Mouse (Mus musculus) heart, embryonic 10.5 days (tissue): Measurements from ENCODE around the gene Hectd4. TPM values are rescaled to one million over a fixed set of nuclear protein-coding genes. Genes with fewer than 3 reads are reported as not detected.
"Not testable (repeated sequence)": the region's sequence is repeated elsewhere in the genome, so short reads cannot be mapped to it uniquely, and the experiment has no call there.

Experiments used
- DNase-seq: peaks from one replicate; pipeline ENCODE4 v3.0.0-alpha.2; 2017; ENCODE audit warnings: low spot score
- H3K27ac ChIP-seq: fragments of 300-500 bp; sonication (generic); 2 replicates; pipeline ENCODE4 v1.5.1; 2016; ENCODE audit warnings: mild to moderate bottlenecking
- H3K27me3 ChIP-seq: fragments of 300-500 bp; sonication (generic); 2 replicates; pipeline ENCODE4 v1.6.1; 2016; ENCODE audit warnings: mild to moderate bottlenecking; ENCODE audit not compliant: poor library complexity, insufficient read depth, severe bottlenecking
- H3K36me3 ChIP-seq: fragments of 300-500 bp; sonication (generic); 2 replicates; pipeline ENCODE4 v1.6.1; 2016; ENCODE audit warnings: mild to moderate bottlenecking, moderate library complexity
- H3K4me1 ChIP-seq: fragments of 300-500 bp; sonication (generic); 2 replicates; pipeline ENCODE4 v1.6.1; 2016; ENCODE audit warnings: mild to moderate bottlenecking
- H3K4me3 ChIP-seq: fragments of 300-500 bp; sonication (generic); 2 replicates; pipeline ENCODE4 v1.5.1; 2016; ENCODE audit warnings: mild to moderate bottlenecking, moderate library complexity
- H3K9me3 ChIP-seq: fragments of 300-500 bp; sonication (generic); 2 replicates; pipeline ENCODE4 v1.6.1; 2016; ENCODE audit warnings: mild to moderate bottlenecking, moderate library complexity
- WGBS: fragments of 180-500 bp; shearing (Covaris S2); methylation state at CpG from one replicate; pipeline ENCODE4 v1.1.7; 2016; 5-methylcytosine and 5-hydroxymethylcytosine counted together
- polyA plus RNA-seq: library from polyadenylated mRNA; unstranded; fragments of >200 nt; fragmentation: Nextera tagmentation; extraction: Ambion mirVana; gene quantifications from 2 replicates; pipeline ENCODE4 v1.2.1, GENCODE M21; 2016

The Hectd4 gene
- polyA plus RNA-seq, 1 experiment from 2014 or later, result 4.8 TPM

GRCm38 (mm10) chr5:121212108-121212507 is 7.9 kb upstream of the Hectd4 start:
- no peak for DNase-seq
- no peaks in the 10 kb centered on the region for H3K27me3 ChIP-seq
- H3K27ac ChIP-seq, result no peak overlapping the region
- H3K36me3 ChIP-seq, result peaks cover 59% of the 10 kb centered on the region
- 89% methylated on average over 6 of the region's 6 CpGs for WGBS
- H3K4me3 ChIP-seq, result no peak overlapping the region
- peaks cover 10% of the 10 kb centered on the region; the same call in 1 of the 2 replicates for H3K4me1 ChIP-seq
- H3K9me3 ChIP-seq, result no peaks in the 10 kb centered on the region

DNA sequence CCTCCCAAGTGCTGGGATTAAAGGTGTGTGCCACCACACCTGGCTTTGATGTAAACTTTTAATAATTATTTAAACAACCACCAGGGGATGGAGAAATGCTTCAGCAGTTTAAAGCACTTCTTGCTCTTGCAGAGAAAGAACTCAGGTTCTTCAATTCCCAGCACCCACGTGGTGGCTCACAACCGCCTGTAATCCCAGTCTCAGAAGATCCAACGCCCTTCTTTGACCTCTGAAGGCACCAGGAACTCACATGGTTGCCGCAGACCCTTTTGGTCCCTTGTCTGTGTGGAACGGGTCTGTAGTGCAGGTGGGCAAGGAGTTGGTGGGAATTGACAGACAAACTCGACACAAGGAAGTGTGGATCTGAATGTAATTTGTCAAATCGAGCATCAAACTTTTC is 5.3 kb upstream of the Hectd4 start:
- WGBS, result 53% methylated on average over 7 of the region's 7 CpGs

DNA sequence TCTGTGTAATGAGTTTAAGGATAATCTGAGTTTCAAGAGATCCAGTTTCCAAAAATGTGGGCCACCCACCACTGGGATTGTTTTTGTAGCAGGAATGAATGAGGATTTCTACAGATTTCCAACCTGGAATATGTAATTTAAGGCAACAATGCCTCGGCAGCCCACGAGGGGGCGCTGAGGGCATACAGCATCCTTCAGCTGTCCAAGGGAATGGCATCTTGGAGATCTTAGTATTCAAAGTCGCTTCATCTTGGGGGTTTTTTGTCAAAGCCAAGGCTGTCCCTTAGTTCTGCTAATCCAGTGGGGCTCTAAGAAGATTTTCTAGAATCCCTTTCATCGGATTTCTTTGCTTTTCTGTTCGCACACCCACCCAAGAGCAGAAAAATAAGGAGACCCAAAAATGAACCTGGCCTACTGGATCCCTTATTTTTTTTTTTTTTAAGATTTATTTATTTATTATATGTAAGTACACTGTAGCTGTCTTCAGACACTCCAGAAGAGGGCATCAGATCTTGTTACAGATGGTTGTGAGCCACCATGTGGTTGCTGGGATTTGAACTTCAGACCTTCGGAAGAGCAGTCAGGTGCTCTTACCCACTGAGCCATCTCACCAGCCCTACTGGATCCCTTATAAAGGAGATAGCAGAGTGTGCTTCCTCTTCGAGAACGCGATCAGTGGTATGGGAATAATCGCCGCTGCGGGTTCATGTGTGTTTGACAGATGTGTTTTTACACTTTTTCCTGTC is 4.5 kb upstream of the Hectd4 start:
- Histone ChIP-seq H3K4me3 (no peak overlapping the region), H3K36me3 (peaks cover 26% of the 10 kb centered on the region), H3K9me3 (no peaks in the 10 kb centered on the region), H3K27me3 (no peaks in the 10 kb centered on the region), H3K4me1 (peaks cover 8% of the 10 kb centered on the region; the same call in 1 of the 2 replicates), H3K27ac (no peak overlapping the region)
- 46% methylated on average over 13 of the region's 13 CpGs for WGBS
- peak; percentile 81 for DNase-seq

More for the DNA sequence above, 5.3 kb upstream of the Hectd4 start:
- DNase-seq, result no peak
- Histone ChIP-seq H3K9me3 (no peaks in the 10 kb centered on the region), H3K4me1 (peaks cover 5% of the 10 kb centered on the region; the same call in 1 of the 2 replicates), H3K27me3 (no peaks in the 10 kb centered on the region), H3K4me3 (no peak overlapping the region), H3K36me3 (peaks cover 33% of the 10 kb centered on the region), H3K27ac (no peak overlapping the region)

GRCm38 (mm10) chr5:121216126-121216446 is 3.9 kb upstream of the Hectd4 start:
- Histone ChIP-seq H3K27me3 (no peaks in the 10 kb centered on the region), H3K27ac (no peak overlapping the region), H3K4me3 (no peak overlapping the region), H3K9me3 (no peaks in the 10 kb centered on the region), H3K36me3 (peaks cover 20% of the 10 kb centered on the region), H3K4me1 (peaks cover 10% of the 10 kb centered on the region)
- peak; percentile 77 for DNase-seq
- WGBS, result 52% methylated on average over 12 of the region's 12 CpGs

- H3K27me3 ChIP-seq, H3K4me3 ChIP-seq, H3K9me3 ChIP-seq, H3K27ac ChIP-seq, DNase-seq: not testable (repeated sequence)
- Histone ChIP-seq H3K4me1 (peaks cover 15% of the 10 kb centered on the region), H3K36me3 (peaks cover 14% of the 10 kb centered on the region)
- WGBS, result 84% methylated on average over 9 of the region's 9 CpGs
Observed at GRCm38 (mm10) chr5:121216584-121217312, 3.3 kb upstream of the Hectd4 start.

GRCm38 (mm10) chr5:121217313-121217634 is 2.7 kb upstream of the Hectd4 start:
- H3K27ac ChIP-seq, result no peak overlapping the region
- peaks cover 9% of the 10 kb centered on the region for H3K36me3 ChIP-seq
- H3K27me3 ChIP-seq, result no peaks in the 10 kb centered on the region
- no peak for DNase-seq
- 78% methylated on average over 2 of the region's 2 CpGs for WGBS
- H3K4me3 ChIP-seq, result no peak overlapping the region
- H3K4me1 ChIP-seq, result peaks cover 15% of the 10 kb centered on the region
- no peaks in the 10 kb centered on the region for H3K9me3 ChIP-seq

- Histone ChIP-seq H3K27ac (no peak overlapping the region), H3K4me3 (no peak overlapping the region), H3K4me1 (peaks cover 15% of the 10 kb centered on the region), H3K36me3 (no peaks in the 10 kb centered on the region), H3K9me3 (no peaks in the 10 kb centered on the region), H3K27me3 (no peaks in the 10 kb centered on the region)
- WGBS, result 86% methylated on average over 1 of the region's 1 CpGs
- DNase-seq, result no peak
Observed at GRCm38 (mm10) chr5:121219190-121219589, 829 bp upstream of the Hectd4 start.

DNA sequence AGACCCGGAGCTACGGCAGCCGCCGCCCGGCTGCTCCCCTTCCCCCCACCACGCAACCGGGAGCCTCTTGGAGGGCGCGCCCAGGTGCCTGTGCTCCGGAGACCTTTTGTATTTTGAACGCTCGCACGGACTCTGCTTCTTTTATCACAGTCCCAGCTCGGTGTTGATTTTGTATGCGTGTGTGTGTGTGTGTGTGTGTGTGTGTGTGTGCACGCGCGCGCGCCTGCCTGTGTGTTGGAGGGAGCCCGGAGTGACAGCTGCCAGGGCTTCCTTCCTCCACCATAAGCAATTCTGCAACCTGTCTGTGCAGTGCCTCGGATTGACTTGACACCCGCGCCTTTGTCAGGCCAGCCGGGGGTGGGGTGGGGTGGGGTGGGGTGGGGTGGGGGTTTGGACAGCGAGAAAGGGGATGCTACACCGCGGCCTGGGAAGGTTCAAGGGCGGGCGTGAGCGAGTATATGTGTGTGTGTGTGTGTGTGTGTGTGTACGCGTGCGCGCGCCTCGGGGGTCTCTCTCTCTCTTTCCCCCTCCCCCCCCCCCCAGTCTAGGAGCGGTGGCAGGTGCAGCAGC is 798 bp downstream of the Hectd4 start:
- peak overlapping the region; percentile 96 for H3K27ac ChIP-seq
- H3K9me3 ChIP-seq, result no peaks in the 10 kb centered on the region
- H3K27me3 ChIP-seq, result no peaks in the 10 kb centered on the region
- peaks cover 22% of the 10 kb centered on the region for H3K4me1 ChIP-seq
- peak overlapping the region; percentile 99 for H3K4me3 ChIP-seq
- peak; percentile 83 for DNase-seq
- H3K36me3 ChIP-seq, result no peaks in the 10 kb centered on the region
- WGBS, result 2% methylated on average over 37 of the region's 38 CpGs

GRCm38 (mm10) chr5:121221328-121221850 is 1.4 kb downstream of the Hectd4 start:
- Histone ChIP-seq H3K4me1 (peaks cover 24% of the 10 kb centered on the region), H3K27ac (peak overlapping the region; percentile 96)

DNA sequence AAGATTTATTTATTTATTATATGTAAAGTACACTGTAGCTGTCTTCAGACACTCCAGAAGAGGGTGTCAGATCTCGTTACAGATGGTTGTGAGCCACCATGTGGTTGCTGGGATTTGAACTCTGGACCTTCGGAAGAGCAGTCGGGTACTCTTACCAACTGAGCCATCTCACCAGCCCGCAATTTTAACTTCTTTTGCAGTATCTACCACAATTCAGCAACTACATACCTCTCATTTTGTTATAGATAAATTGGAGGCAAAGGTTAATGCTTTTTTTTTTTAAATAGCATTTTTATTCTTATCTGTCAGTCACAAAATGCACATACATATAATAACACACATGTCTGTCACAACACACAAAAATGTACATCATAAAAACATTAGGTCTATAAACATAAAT is 4.0 kb downstream of the Hectd4 start:
- not testable (repeated sequence) for H3K36me3 ChIP-seq, H3K27me3 ChIP-seq, DNase-seq, H3K9me3 ChIP-seq, H3K4me3 ChIP-seq, H3K27ac ChIP-seq
- WGBS, result 89% methylated on average over 4 of the region's 4 CpGs
- H3K4me1 ChIP-seq, result peaks cover 29% of the 10 kb centered on the region

More at GRCm38 (mm10) chr5:121221328-121221850, 1.4 kb downstream of the Hectd4 start:
- peak overlapping the region; percentile 99 for H3K4me3 ChIP-seq
- H3K27me3 ChIP-seq, result no peaks in the 10 kb centered on the region
- no peaks in the 10 kb centered on the region for H3K36me3 ChIP-seq
- no peaks in the 10 kb centered on the region for H3K9me3 ChIP-seq
- 24% methylated on average over 23 of the region's 23 CpGs for WGBS
- DNase-seq, result no peak

DNA sequence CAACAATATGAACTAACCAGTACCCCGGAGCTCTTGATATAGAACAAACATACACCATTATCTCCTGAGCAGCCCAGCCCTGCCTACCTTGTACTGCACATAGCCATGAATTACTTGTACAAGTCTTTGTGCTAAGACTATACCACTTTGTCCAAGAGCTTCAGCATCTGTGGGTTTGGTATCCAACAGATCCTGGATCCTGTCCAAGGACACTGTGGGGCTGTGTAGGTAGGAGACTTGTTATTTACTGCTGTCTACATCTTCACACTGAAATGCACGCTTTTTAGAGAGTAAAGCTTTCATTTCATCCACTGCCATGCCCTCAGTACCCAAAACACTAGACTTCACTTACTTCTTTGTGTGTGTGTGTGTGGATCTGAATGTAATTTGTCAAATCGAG is 4.8 kb downstream of the Hectd4 start:
- Histone ChIP-seq H3K27ac (no peak overlapping the region), H3K9me3 (no peaks in the 10 kb centered on the region), H3K4me1 (peaks cover 25% of the 10 kb centered on the region), H3K36me3 (0 out of 2 replicates have a peak, but pooled peaks cover 2% of the 10 kb centered on the region), H3K4me3 (no peak overlapping the region), H3K27me3 (no peaks in the 10 kb centered on the region)
- 90% methylated on average over 3 of the region's 3 CpGs for WGBS
- no peak for DNase-seq

DNA sequence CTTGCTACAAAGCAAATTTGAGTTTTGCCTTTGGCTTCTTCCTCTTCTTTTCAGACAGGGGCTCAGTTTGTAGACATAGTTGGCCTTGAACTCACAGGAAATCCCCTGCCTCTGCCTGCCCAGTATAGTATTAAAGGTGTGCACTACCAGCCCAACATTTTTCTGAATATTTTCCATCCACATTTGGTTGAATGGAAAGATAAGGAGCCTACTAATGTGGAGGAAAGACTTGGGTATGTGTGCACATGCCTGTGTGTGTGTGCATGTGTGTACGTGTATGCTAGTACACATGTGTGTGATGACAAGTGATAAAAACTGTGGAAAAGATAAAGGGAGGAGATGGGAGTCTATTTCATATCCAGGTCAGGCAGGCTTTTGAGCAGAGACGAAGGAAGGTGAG is 5.8 kb downstream of the Hectd4 start:
- 0 out of 2 replicates have a peak, but pooled peaks cover 2% of the 10 kb centered on the region for H3K36me3 ChIP-seq
- DNase-seq, result no peak
- H3K27ac ChIP-seq, result no peak overlapping the region
- no peaks in the 10 kb centered on the region for H3K27me3 ChIP-seq
- H3K4me3 ChIP-seq, result no peak overlapping the region
- no peaks in the 10 kb centered on the region for H3K9me3 ChIP-seq
- WGBS, result 76% methylated on average over 2 of the region's 2 CpGs
- H3K4me1 ChIP-seq, result peaks cover 28% of the 10 kb centered on the region

GRCm38 (mm10) chr5:121226406-121226805 is 6.4 kb downstream of the Hectd4 start:
- Histone ChIP-seq H3K4me1 (peaks cover 25% of the 10 kb centered on the region), H3K4me3 (no peak overlapping the region), H3K9me3 (no peaks in the 10 kb centered on the region), H3K27ac (no peak overlapping the region), H3K27me3 (no peaks in the 10 kb centered on the region), H3K36me3 (0 out of 2 replicates have a peak, but pooled peaks cover 2% of the 10 kb centered on the region)
- WGBS, result 68% methylated on average over 3 of the region's 3 CpGs
- no peak for DNase-seq
